Mouse (Mus musculus) heart, adult 10 weeks (tissue): Measurements from ENCODE around the gene Lgr6. TPM values are rescaled to one million over a fixed set of nuclear protein-coding genes. Genes with fewer than 3 reads are reported as not detected.

Source experiments
- polyA plus RNA-seq: library from polyadenylated mRNA; stranded (reverse); fragments of 350-450 nt; fragmentation: Illumina TruSeq; extraction: RNeasy Lipid Tissue Mini Kit (QIAGEN cat#74804); gene quantifications from one replicate; pipeline ENCODE4 v1.2.3, GENCODE M21; 2014; ENCODE audit warnings: low read depth, low replicate concordance

The Lgr6 gene
- 24.1 TPM for polyA plus RNA-seq

GRCm38 (mm10) chr1:135105124-135105523 lies at the start of gene Lgr6:
TSS of gene Lgr6 (minus strand) at chr1:135105276.

GRCm38 (mm10) chr1:135146077-135146945 lies 41.2 kb upstream of the Lgr6 start, which contains the start of gene Arl8a:
TSS of gene Arl8a (plus strand) at chr1:135146824.

GRCm38 (mm10) chr1:135132473-135132872 lies 27.4 kb upstream of the Lgr6 start, which contains the start of gene Ptpn7:
TSS of gene Ptpn7 (plus strand) at chr1:135132700.

DNA sequence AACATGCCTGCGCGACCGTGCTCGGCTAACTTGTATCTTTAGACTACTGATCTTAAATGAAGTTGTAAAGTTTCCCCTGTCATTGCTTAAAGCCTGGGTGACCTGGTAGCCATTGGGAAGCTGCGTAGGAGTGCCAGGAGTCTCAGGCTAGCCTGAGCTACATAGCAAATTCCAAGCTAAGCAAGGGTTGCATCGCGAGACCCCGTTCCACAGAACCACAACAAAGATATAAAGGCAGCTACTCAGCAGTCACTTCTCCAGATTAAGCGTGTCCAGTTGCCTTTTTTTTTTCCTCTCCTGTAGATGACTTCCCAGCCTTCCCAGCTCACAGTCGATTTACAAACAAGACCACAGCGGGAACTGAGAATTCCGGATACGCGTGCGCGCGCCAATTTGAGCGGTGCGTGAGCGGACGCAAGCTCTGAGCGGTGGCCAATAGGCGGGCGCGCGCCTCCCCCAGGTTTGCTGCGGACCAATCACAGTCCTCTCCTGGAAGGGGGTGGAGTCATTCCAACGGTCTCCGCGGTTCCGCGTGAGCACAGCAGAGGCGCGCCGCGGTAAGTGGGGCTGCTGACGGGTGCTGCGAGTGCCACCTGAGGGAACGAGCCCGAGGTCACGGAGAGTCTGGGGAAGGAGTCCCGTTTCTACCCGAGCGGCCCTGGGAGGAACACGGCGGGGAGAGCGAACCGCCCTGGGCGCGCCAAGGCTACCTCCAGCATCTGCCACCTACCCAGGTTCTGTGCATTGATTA lies 142.8 kb downstream of the Lgr6 start, which contains the start of gene Ube2t:
Ube2t (plus strand) TSS at position 513 of the 751 bp plus-strand sequence.

DNA sequence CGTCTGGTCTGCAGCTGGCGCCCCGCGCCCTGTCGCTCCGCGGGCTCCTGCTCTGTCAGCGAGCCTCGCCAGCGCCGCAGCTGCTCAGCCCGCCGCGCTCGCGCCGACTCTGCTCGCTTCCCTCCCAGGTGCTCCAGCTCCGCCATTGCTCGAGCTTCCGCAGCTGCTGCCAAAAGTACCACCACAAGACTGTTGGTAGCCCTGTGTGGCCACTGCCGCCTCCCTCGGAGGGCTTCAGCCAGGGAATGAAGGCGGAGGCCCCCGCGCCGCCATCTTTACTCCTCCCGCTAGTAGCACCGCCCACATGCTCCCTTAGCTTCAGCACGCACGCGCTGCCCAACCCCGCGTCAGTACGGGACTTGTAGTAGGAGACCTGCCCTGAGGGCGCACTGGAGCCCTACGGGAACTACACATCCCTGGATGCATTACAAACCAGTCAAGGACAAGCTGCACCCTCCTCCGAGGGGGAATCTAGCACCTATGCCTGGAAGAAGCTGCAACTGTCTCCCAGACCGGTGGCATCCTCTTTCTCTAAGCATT lies 149.4 kb downstream of the Lgr6 start, which contains the start of gene Ppp1r12b:
Ppp1r12b (minus strand) TSS at position 306 of the 540 bp plus-strand sequence.

Other genes with a start within 250 kb of the Lgr6 start
- gene Ppp1r12b, start 149.3 kb downstream of the Lgr6 start, polyA plus RNA-seq = 103 TPM
- gene Ube2t, start 142.7 kb downstream of the Lgr6 start, polyA plus RNA-seq = 6.2 TPM
- 0.86 TPM for gene Ptpn7, start 27.4 kb upstream of the Lgr6 start, polyA plus RNA-seq
- 28.0 TPM for gene Arl8a, start 41.5 kb upstream of the Lgr6 start, polyA plus RNA-seq
- 1.2 TPM for gene Gpr37l1, start 62.4 kb upstream of the Lgr6 start, polyA plus RNA-seq
- not detected for gene Elf3, start 153.3 kb upstream of the Lgr6 start, polyA plus RNA-seq
- gene Rnpep, start 178.8 kb upstream of the Lgr6 start, polyA plus RNA-seq = 30.7 TPM
- 236 TPM for gene Timm17a, start 208.5 kb upstream of the Lgr6 start, polyA plus RNA-seq
- 5.8 TPM for gene Lmod1, start 219.5 kb upstream of the Lgr6 start, polyA plus RNA-seq